Mouse (Mus musculus) brain, adult 2 months (tissue): ENCODE results near the gene Hist1h4n.
A peak's percentile ranks its signal among the peaks of the same experiment; 100 is the strongest.
"Not testable (repeated sequence)": the region's sequence is repeated elsewhere in the genome, so short reads cannot be mapped to it uniquely, and the experiment has no call there.

Source experiments
- DNase-seq: peaks from one replicate; pipeline ENCODE4 v3.0.0; 2011; ENCODE audit warnings: low read depth, low spot score

Hist1h4n gene

DNA sequence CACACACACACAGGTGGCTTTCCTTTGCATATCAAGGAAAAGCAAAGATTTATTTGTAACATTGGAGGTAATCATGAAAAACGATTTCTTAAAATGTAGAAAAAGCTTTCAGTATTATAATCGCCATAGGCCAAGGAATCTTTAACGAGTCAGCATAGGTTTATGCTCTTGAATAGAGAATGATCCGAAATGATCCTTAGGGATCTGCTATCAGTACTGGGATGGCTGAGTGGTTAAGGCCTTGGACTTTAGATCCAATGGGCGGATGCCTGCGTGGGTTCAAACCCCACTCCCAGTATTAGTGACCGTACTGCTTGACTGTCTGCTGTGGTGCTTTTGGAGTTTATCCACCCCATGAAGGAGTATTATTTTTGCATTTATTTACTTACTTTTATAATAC, 36.4 kb downstream of the Hist1h4n start:
- no peak for DNase-seq

- no peak for DNase-seq
Observed at GRCm38 (mm10) chr13:21790601-21791283, 41.3 kb downstream of the Hist1h4n start.

DNA sequence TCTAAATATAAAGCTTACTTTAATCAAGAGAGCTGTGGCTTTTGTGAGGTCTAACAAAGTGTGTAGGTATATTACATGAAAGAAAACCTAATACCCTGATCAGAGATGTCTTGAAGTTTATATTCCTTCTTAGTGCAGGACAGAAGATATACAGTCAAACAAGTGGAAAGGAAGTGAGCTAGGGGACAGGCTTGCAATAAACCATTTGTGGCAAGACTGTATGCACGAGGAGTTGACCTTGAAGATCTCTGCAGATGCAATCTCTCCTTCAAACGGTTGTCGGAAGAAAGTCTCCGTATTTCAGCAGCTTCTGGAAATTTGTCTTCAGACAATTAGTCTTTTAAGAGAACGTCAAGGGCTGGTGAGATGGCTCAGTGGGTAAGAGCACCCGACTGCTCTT, 42.1 kb downstream of the Hist1h4n start:
- DNase-seq, result no peak

GRCm38 (mm10) chr13:21787760-21788593, 44.0 kb downstream of the Hist1h4n start:
- DNase-seq, result no peak

DNA sequence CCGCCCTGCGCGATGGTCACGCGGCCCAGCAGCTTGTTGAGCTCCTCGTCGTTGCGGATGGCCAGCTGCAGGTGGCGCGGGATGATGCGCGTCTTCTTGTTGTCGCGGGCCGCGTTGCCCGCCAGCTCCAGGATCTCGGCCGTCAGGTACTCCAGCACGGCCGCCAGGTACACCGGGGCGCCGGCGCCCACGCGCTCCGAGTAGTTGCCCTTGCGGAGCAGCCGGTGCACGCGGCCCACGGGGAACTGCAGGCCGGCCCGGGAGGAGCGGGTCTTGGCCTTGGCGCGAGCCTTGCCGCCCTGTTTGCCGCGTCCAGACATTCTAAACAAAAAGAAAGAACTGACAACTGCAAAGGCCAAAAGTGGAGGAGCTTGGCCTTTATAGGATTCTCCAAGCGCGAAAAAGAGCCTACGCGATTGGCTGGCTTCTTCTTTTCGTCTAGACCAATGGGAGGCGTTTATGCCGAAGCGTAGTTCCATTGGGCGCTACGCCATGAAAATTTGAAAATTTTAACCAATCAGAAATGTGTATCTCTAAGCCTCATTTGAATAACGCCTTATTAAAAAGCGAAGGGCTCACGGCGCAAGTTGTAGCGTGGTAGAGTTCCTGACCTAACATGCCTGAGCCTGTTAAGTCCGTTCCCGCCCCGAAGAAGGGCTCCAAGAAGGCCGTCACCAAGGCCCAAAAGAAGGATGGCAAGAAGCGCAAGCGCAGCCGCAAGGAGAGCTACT, 44.9 kb downstream of the Hist1h4n start, which contains the start of the genes Hist1h2an and Hist1h2bp:
Gene Hist1h2an, minus strand, starts transcription at position 320 of the 731 bp plus-strand sequence.
Gene Hist1h2bp, plus strand, starts transcription at position 563 of the 731 bp plus-strand sequence.
- peak; percentile 99 for DNase-seq

- DNase-seq, result no peak
Observed at GRCm38 (mm10) chr13:21786189-21786898, 45.7 kb downstream of the Hist1h4n start.

- no peak for DNase-seq
Observed at GRCm38 (mm10) chr13:21784311-21784710, 47.7 kb downstream of the Hist1h4n start.

- peak; percentile 62 for DNase-seq
Observed at GRCm38 (mm10) chr13:21783734-21784161, 48.2 kb downstream of the Hist1h4n start.

DNA sequence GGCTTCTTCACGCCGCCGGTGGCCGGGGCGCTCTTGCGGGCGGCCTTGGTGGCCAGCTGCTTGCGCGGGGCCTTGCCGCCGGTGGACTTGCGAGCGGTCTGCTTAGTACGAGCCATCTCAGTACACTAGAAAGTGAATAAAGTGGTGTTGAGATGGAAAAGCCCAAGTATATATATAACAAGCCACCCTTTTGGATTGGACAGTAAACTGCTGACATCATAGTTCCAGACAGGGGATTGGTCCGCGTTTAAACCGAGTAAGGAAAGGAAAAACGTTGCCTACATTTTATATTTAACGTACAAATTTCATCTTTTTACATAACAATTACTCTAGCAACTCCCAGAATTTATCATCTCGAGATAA, 48.8 kb downstream of the Hist1h4n start, which contains the start of gene Hist1h3i:
Gene Hist1h3i, minus strand, starts transcription at position 116 of the 363 bp plus-strand sequence.
- DNase-seq, result peak; percentile 96

- not testable (repeated sequence) for DNase-seq
Observed at GRCm38 (mm10) chr13:21782361-21783254, 49.4 kb downstream of the Hist1h4n start.
